Mouse (Mus musculus): Measurements from ENCODE around the gene Pop4. TPM values are rescaled to one million over a fixed set of nuclear protein-coding genes. Genes with fewer than 3 reads are reported as not detected.

Gene Pop4
- polyA plus RNA-seq, 1 experiment from 2014 or later = 25.3 TPM

DNA sequence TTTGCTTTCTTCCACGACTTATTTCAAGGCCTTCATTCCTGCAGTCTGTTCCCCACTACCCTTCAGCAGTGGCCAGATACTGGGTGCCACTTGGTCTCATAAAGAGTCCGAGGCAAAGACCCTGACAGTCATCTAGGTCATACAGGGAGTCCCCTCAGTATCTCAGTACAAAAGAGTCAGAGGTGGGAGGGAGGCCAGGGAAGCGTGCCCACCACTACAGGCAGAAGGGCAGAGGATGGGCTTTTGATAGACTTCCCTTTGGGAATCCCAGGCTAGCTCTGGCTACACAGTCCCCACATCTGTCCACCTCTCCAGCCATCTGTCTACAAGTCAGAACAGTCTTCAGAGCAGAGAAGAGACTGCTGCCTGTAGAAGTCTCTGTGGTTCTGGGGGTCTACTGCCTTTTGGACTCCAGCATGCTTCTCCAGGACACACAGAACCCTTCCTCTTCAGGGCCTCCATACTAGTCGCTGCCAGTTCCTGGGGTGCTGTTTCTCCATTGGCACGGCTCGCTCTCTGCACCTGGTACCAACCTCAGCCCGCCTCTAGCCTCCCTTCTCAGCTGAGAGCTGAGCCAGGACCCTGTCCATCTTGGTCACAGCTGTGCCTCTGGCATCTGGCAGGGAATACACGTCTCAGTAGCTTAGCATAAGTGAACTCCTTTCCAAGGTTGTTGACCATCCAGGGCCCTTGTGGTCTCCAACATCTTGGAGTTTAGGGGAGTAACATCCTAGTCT lies 52.4 kb downstream of the Pop4 start:
- ATAC-seq (ENCODE audit: low FRiP score, low TSS enrichment) (no peak), DNase-seq (ENCODE audit: low spot score) (no peak)
- no peak for TF ChIP-seq CTCF (IDR thresholded peaks at IDR 0.05; ENCODE audit: low read depth)
- no peak for TF ChIP-seq EP300 (optimal IDR thresholded peaks at IDR 0.05)
- Histone ChIP-seq H3K9ac (ENCODE audit: low read length) (no peak overlapping the region), H3K9me3 (ENCODE audit: control insufficient read depth, low read length) (no peaks in the 10 kb centered on the region), H3K36me3 (ENCODE audit: control insufficient read depth, insufficient read depth, low read length) (no peaks in the 10 kb centered on the region; the same call in 1 of the 2 replicates), H3K4me3 (ENCODE audit: low read depth, low read length) (no peak overlapping the region), H3K27ac (replicated peaks) (no peak overlapping the region), H3K27me3 (ENCODE audit: control insufficient read depth, insufficient read depth, low read length) (no peaks in the 10 kb centered on the region), H3K4me2 (replicated peaks; ENCODE audit: low read depth) (no peak overlapping the region), H3K4me1 (replicated peaks; ENCODE audit: control insufficient read depth, insufficient read depth) (peaks cover 3% of the 10 kb centered on the region; the same call in 1 of the 2 replicates)
- WGBS = 78% methylated on average over 8 of the region's 8 CpGs

DNA sequence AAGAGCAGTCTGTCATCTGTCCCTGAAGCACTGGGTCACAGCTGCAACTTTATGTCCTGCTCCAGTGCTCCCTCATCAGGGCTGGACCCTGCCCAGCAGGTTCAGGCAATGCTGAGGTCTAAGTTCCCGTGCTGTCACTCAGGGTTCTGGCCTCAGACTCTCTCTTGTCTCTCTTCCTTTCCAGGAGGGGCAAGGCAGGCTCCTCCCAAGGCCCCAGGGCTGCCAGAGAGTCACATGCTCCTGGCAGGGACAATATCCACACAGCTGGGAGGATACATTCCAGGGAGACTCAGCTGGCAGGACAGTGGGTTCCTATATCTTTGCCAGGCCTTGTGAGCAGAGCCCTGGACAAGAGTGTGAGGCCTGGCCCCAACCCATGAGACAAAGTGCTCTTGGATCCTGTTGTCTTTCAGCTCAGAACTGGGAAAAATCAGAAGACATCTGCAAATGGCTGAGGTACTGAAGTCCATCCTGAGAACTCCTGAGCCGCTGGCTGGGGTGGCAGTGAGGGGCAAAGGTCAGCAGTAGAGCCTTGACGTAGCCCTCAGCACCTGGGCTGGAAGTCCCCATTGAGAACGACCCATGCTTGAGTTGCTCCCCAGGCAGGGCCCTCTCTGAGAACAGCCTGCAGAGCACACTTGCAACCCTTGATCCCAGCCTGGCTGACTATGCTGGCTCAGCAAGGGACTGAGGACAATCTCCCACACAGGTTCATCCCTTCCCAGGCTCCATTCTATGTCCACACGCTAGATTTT lies 53.6 kb downstream of the Pop4 start:
- Histone ChIP-seq H3K27ac (replicated peaks) (peak overlapping the region; percentile 45; the same call in 1 of the 2 replicates), H3K9ac (ENCODE audit: low read length) (no peak overlapping the region), H3K4me2 (replicated peaks; ENCODE audit: low read depth) (no peak overlapping the region), H3K4me3 (ENCODE audit: low read depth, low read length) (no peak overlapping the region), H3K4me1 (replicated peaks; ENCODE audit: control insufficient read depth, insufficient read depth) (peaks cover 3% of the 10 kb centered on the region; the same call in 1 of the 2 replicates), H3K27me3 (ENCODE audit: control insufficient read depth, insufficient read depth, low read length) (no peaks in the 10 kb centered on the region), H3K36me3 (ENCODE audit: control insufficient read depth, insufficient read depth, low read length) (no peaks in the 10 kb centered on the region; the same call in 1 of the 2 replicates), H3K9me3 (ENCODE audit: control insufficient read depth, low read length) (no peaks in the 10 kb centered on the region)
- TF ChIP-seq CTCF (IDR thresholded peaks at IDR 0.05; ENCODE audit: low read depth) = 0 out of 2 replicates have a peak, but pooled peaks have one; percentile 17
- no peak for TF ChIP-seq EP300 (optimal IDR thresholded peaks at IDR 0.05)
- WGBS = 61% methylated on average over 5 of the region's 5 CpGs
- ATAC-seq (ENCODE audit: low FRiP score, low TSS enrichment) = peak; percentile 76
- DNase-seq (ENCODE audit: low spot score) = peak; percentile 28

DNA sequence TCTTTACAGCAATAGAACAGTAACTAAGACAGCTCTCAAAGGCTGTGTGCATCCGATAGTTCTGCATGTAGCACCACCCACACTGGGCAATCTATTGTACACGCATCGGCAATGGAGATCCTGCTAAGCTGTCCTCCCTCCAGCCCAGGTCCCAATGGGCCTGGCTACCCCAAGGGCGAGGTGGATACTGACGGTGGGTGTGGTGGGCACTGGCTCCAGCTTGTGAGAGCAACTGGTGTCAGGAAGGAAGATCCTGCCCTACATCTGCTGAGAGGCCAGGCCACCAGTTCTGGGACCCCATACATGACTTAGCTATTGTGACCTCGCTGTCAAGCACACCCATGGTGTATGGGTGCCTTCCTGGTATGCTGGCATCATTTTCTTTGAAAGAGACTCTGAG lies 55.5 kb downstream of the Pop4 start:
- H3K9ac ChIP-seq (ENCODE audit: low read length) = no peak overlapping the region
- ATAC-seq (ENCODE audit: low FRiP score, low TSS enrichment) (no peak), DNase-seq (ENCODE audit: low spot score) (no peak)
- no peaks in the 10 kb centered on the region; the same call in 1 of the 2 replicates for H3K36me3 ChIP-seq (ENCODE audit: control insufficient read depth, insufficient read depth, low read length)
- H3K4me1 ChIP-seq (replicated peaks; ENCODE audit: control insufficient read depth, insufficient read depth) = peaks cover 3% of the 10 kb centered on the region; the same call in 1 of the 2 replicates
- H3K4me2 ChIP-seq (replicated peaks; ENCODE audit: low read depth) = no peak overlapping the region
- H3K27me3 ChIP-seq (ENCODE audit: control insufficient read depth, insufficient read depth, low read length) = no peaks in the 10 kb centered on the region
- no peaks in the 10 kb centered on the region for H3K9me3 ChIP-seq (ENCODE audit: control insufficient read depth, low read length)
- no peak overlapping the region for H3K4me3 ChIP-seq (ENCODE audit: low read depth, low read length)
- no peak for TF ChIP-seq CTCF (IDR thresholded peaks at IDR 0.05; ENCODE audit: low read depth)
- H3K27ac ChIP-seq (replicated peaks) = no peak overlapping the region
- WGBS = 83% methylated on average over 6 of the region's 6 CpGs

DNA sequence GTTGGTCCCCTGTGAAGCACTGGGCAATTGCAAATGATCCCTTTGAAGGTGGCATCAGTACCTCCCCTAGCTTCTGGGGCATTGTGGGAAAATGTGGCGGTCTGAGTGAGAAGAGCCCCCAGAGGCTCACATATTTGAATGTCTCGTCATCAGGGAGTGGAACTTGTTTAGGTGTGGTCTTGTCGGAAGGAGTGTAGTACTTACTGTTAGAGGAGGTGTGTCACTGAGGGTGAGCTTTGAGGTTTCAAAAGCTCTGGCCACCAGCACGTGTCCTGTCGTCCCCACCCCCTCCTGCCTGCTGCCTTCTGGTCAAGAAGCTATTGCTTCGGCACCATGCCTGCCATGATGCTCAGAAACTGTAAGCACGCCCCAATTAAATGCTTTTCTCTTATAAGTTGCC lies 55.9 kb downstream of the Pop4 start:
- no peak for TF ChIP-seq EP300 (optimal IDR thresholded peaks at IDR 0.05)
- TF ChIP-seq CTCF (IDR thresholded peaks at IDR 0.05; ENCODE audit: low read depth) = no peak
- no peak overlapping the region for H3K4me3 ChIP-seq (ENCODE audit: low read depth, low read length)
- no peaks in the 10 kb centered on the region; the same call in 1 of the 2 replicates for H3K36me3 ChIP-seq (ENCODE audit: control insufficient read depth, insufficient read depth, low read length)
- no peaks in the 10 kb centered on the region for H3K27me3 ChIP-seq (ENCODE audit: control insufficient read depth, insufficient read depth, low read length)
- DNase-seq (ENCODE audit: low spot score) (no peak), ATAC-seq (ENCODE audit: low FRiP score, low TSS enrichment) (no peak)
- whole genome bisulfite sequencing = 53% methylated on average over 7 of the region's 7 CpGs
- no peak overlapping the region for H3K9ac ChIP-seq (ENCODE audit: low read length)
- H3K9me3 ChIP-seq (ENCODE audit: control insufficient read depth, low read length) = no peaks in the 10 kb centered on the region
- peaks cover 3% of the 10 kb centered on the region; the same call in 1 of the 2 replicates for H3K4me1 ChIP-seq (replicated peaks; ENCODE audit: control insufficient read depth, insufficient read depth)
- no peak overlapping the region for H3K27ac ChIP-seq (replicated peaks)
- H3K4me2 ChIP-seq (replicated peaks; ENCODE audit: low read depth) = no peak overlapping the region

DNA sequence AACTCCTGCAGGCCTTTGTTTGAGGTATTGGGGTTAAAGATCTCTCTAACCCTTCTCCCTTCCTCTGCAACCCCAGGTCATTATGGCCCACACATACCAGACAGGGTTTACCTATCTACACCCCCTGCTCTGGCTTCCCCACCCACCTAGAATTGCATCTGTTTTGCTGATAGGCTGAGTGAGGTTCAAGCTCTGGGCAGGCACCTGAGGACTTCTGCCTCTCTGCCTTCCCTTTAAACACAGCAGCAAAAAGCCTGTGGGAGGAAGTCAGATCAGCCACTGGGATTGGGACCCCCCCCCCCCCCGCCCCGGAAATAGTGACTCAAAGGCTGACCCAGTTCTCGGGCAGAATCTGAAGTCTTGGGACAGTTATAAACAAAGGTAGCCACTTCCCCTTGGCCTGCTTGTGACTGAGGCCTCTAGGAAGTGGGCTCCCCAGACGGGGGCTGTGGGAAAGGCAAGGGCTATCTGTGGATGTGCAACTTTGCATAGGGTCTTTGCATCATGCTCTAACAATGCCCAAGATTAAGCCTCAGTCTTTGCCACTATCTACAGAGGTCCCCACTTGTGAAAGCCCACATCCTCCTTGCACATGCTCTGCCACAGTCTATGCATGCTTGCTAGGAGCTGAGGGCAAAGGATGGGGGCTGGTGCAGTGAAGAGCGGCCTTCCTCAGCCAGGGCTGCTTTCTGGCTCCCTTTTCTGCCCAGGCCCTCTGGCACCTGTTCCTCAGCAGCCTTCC lies 56.6 kb downstream of the Pop4 start:
- 0 out of 2 replicates have a peak, but pooled peaks have one; percentile 18 for ATAC-seq (ENCODE audit: low FRiP score, low TSS enrichment)
- Histone ChIP-seq H3K4me3 (ENCODE audit: low read depth, low read length) (no peak overlapping the region), H3K27ac (replicated peaks) (0 out of 2 replicates have a peak overlapping the region, but pooled peaks have one; percentile 24), H3K27me3 (ENCODE audit: control insufficient read depth, insufficient read depth, low read length) (no peaks in the 10 kb centered on the region), H3K9ac (ENCODE audit: low read length) (no peak overlapping the region), H3K4me2 (replicated peaks; ENCODE audit: low read depth) (no peak overlapping the region), H3K36me3 (ENCODE audit: control insufficient read depth, insufficient read depth, low read length) (no peaks in the 10 kb centered on the region), H3K9me3 (ENCODE audit: control insufficient read depth, low read length) (no peaks in the 10 kb centered on the region), H3K4me1 (replicated peaks; ENCODE audit: control insufficient read depth, insufficient read depth) (peaks cover 3% of the 10 kb centered on the region; the same call in 1 of the 2 replicates)
- TF ChIP-seq EP300 (optimal IDR thresholded peaks at IDR 0.05) (no peak), CTCF (IDR thresholded peaks at IDR 0.05; ENCODE audit: low read depth) (no peak)
- 63% methylated on average over 5 of the region's 5 CpGs for WGBS
- no peak for DNase-seq (ENCODE audit: low spot score)

All from stomach, postnatal 0 days (tissue).